Mouse (Mus musculus) heart, embryonic 12.5 days (tissue): ENCODE results near the gene Sar1b. TPM values are rescaled to one million over a fixed set of nuclear protein-coding genes. Genes with fewer than 3 reads are reported as not detected.

Experiments
- ATAC-seq: fragments of 200-750 bp; cut with Nextera tagmentation; 2 replicates; pipeline ENCODE4 v1.8.0; 2017; ENCODE audit warnings: moderate TSS enrichment, moderate library complexity; ENCODE audit not compliant: insufficient number of reproducible peaks, low FRiP score
- H3K27ac ChIP-seq: fragments of 300-500 bp; sonication (generic); 2 replicates; pipeline ENCODE4 v1.5.1; 2016; ENCODE audit warnings: mild to moderate bottlenecking, moderate library complexity; ENCODE audit not compliant: poor library complexity, severe bottlenecking
- H3K27me3 ChIP-seq: fragments of 300-500 bp; sonication (generic); replicated peaks from 2 replicates; pipeline ENCODE4 v1.6.1; 2016; ENCODE audit warnings: mild to moderate bottlenecking, moderate library complexity
- H3K36me3 ChIP-seq: fragments of 300-500 bp; sonication (generic); 2 replicates; pipeline ENCODE4 v1.6.1; 2016; ENCODE audit warnings: mild to moderate bottlenecking, moderate library complexity
- H3K4me1 ChIP-seq: fragments of 300-500 bp; sonication (generic); replicated peaks from 2 replicates; pipeline ENCODE4 v1.6.1; 2016; ENCODE audit warnings: mild to moderate bottlenecking
- H3K4me2 ChIP-seq: fragments of 300-500 bp; sonication (generic); 2 replicates; pipeline ENCODE4 v1.6.1; 2016; ENCODE audit warnings: mild to moderate bottlenecking, moderate library complexity
- H3K4me3 ChIP-seq: fragments of 300-500 bp; sonication (generic); 2 replicates; pipeline ENCODE4 v1.5.1; 2016; ENCODE audit warnings: mild to moderate bottlenecking
- H3K9ac ChIP-seq: fragments of 300-500 bp; sonication (generic); 2 replicates; pipeline ENCODE4 v1.6.1; 2016; ENCODE audit warnings: mild to moderate bottlenecking, moderate library complexity
- H3K9me3 ChIP-seq: fragments of 300-500 bp; sonication (generic); replicated peaks from 2 replicates; pipeline ENCODE4 v1.6.1; 2016; ENCODE audit warnings: mild to moderate bottlenecking, moderate library complexity
- WGBS: fragments of 180-500 bp; shearing (Covaris S2); methylation state at CpG from one replicate; pipeline ENCODE4 v1.1.7; 2016; 5-methylcytosine and 5-hydroxymethylcytosine counted together
- polyA plus RNA-seq: library from polyadenylated mRNA; unstranded; fragments of >200 nt; fragmentation: Nextera tagmentation; extraction: Ambion mirVana; gene quantifications from 2 replicates; pipeline ENCODE4 v1.2.1, GENCODE M21; 2016

Gene Sar1b
- polyA plus RNA-seq, 1 experiment from 2014 or later: 127 TPM

DNA sequence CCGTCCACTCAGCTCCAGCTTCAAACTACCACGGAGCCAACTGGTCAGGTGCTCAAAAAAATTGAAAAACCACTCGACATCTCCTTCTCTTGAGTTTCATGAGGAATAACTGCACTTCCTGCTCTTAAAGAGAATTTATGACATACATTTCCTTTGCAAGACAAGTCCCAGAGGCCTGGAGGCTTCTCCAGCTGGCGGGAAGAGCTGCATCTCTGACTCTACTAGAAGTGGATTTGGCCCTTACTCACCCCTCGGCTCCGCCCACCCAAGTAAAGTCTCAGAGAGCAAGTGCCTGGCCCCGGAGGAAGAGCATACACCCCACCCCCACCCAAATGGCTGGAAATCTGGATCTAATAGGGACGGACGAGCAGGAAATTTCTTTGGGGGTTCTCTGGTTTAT is 77.7 kb downstream of the Sar1b start:
- no peak overlapping the region for H3K4me2 ChIP-seq
- H3K9ac ChIP-seq: no peak overlapping the region
- H3K36me3 ChIP-seq: no peaks in the 10 kb centered on the region
- H3K27me3 ChIP-seq: no peaks in the 10 kb centered on the region
- H3K4me3 ChIP-seq: no peak overlapping the region
- no peak for ATAC-seq
- H3K4me1 ChIP-seq: peaks cover 15% of the 10 kb centered on the region
- no peak overlapping the region for H3K27ac ChIP-seq
- WGBS: 65% methylated on average over 9 of the region's 9 CpGs
- no peaks in the 10 kb centered on the region for H3K9me3 ChIP-seq

Other genes starting within 250 kb of the Sar1b start
- gene Phykpl, start 178.9 kb upstream of the Sar1b start, polyA plus RNA-seq: 15.1 and 16.9 TPM in 2 replicates
- gene Hnrnpab, start 156.8 kb upstream of the Sar1b start, polyA plus RNA-seq: 428 and 457 TPM in 2 replicates
- gene Nhp2, start 144.0 kb upstream of the Sar1b start, polyA plus RNA-seq: 89.6 and 91.9 TPM in 2 replicates
- 27.9 and 28.5 TPM in 2 replicates for gene Rmnd5b, start 127.8 kb upstream of the Sar1b start, polyA plus RNA-seq
- 7.8 and 8.4 TPM in 2 replicates for gene N4bp3, start 112.8 kb upstream of the Sar1b start, polyA plus RNA-seq
- gene D930048N14Rik, start 112.7 kb upstream of the Sar1b start, polyA plus RNA-seq: 0.77 and 1.0 TPM in 2 replicates
- gene 0610009B22Rik, start 74.8 kb upstream of the Sar1b start, polyA plus RNA-seq: 68.1 and 69.7 TPM in 2 replicates
- gene Sec24a, start 53 bp upstream of the Sar1b start, polyA plus RNA-seq: 14.6 and 15.2 TPM in 2 replicates
- gene Jade2, start 94.0 kb downstream of the Sar1b start, polyA plus RNA-seq: 0.57 and 0.81 TPM in 2 replicates
- gene Cdkn2aipnl, start 204.0 kb downstream of the Sar1b start, polyA plus RNA-seq: 70.8 and 73.4 TPM in 2 replicates
- gene Ube2b, start 237.1 kb downstream of the Sar1b start, polyA plus RNA-seq: 263 and 265 TPM in 2 replicates
- gene Cdkl3, start 240.5 kb downstream of the Sar1b start, polyA plus RNA-seq: 8.5 and 9.4 TPM in 2 replicates